Mouse (Mus musculus) adrenal gland, adult 8-10 months (tissue): ENCODE results near the gene Selenon. TPM values are rescaled to one million over a fixed set of nuclear protein-coding genes. Genes with fewer than 3 reads are reported as not detected.
"Not testable (repeated sequence)": the region's sequence is repeated elsewhere in the genome, so short reads cannot be mapped to it uniquely, and the experiment has no call there.

Source experiments
- DNase-seq: peaks from one replicate; pipeline ENCODE4 v3.0.0; 2022
- microRNA-seq, 2 experiments: library from miRNA; unstranded; fragments of <30 nt; microRNA quantifications; one replicate each; pipeline ENCODE4 v1.2.0; 2022
- total RNA-seq, 4 experiments: library from RNA; stranded (reverse); gene quantifications; 2 replicates each; pipeline ENCODE4 v1.2.4; 2022

Selenon gene
- total RNA-seq, 4 experiments from 2014 or later: 28.9 to 58.1 (median 44.4) TPM

GRCm38 (mm10) chr4:134505966-134506594 lies 45.9 kb downstream of the Selenon start:
- no peak for DNase-seq

- no peak for DNase-seq
Observed at GRCm38 (mm10) chr4:134505303-134505789, 46.6 kb downstream of the Selenon start.

- no peak for DNase-seq
Observed at GRCm38 (mm10) chr4:134503686-134504357, 48.1 kb downstream of the Selenon start.

- no peak for DNase-seq
Observed at GRCm38 (mm10) chr4:134501095-134501494, 50.9 kb downstream of the Selenon start.

- not testable (repeated sequence) for DNase-seq
Observed at GRCm38 (mm10) chr4:134498983-134499382, 53.0 kb downstream of the Selenon start.

- no peak for DNase-seq
Observed at GRCm38 (mm10) chr4:134497986-134498731, 53.8 kb downstream of the Selenon start.

GRCm38 (mm10) chr4:134497223-134497622 lies 54.7 kb downstream of the Selenon start:
- no peak for DNase-seq

GRCm38 (mm10) chr4:134496595-134497210 lies 55.3 kb downstream of the Selenon start, which contains the start of gene Paqr7:
Gene Paqr7 (plus strand): TSS chr4:134496697.
- peak; percentile 81 for DNase-seq

GRCm38 (mm10) chr4:134495546-134495923 lies 56.4 kb downstream of the Selenon start:
- no peak for DNase-seq

- DNase-seq: peak; percentile 61
Observed at GRCm38 (mm10) chr4:134494780-134495545, 57.0 kb downstream of the Selenon start.

- DNase-seq: not testable (repeated sequence)
Observed at GRCm38 (mm10) chr4:134494161-134494560, 57.8 kb downstream of the Selenon start.

- no peak for DNase-seq
Observed at GRCm38 (mm10) chr4:134491716-134492115, 60.2 kb downstream of the Selenon start.

GRCm38 (mm10) chr4:134489986-134490665 lies 61.8 kb downstream of the Selenon start:
- no peak for DNase-seq

GRCm38 (mm10) chr4:134488211-134488610 lies 63.8 kb downstream of the Selenon start:
- no peak for DNase-seq

Small RNA genes within 50 kb of the gene (microRNA-seq; reads per million reads assigned to microRNA genes)
- gene Mir6403: 0 reads per million in 2 experiments

Other genes with a start within 250 kb of the Selenon start
- gene Trim63, start 237.0 kb downstream of the Selenon start, total RNA-seq: not detected
- 100 to 1,000 TPM in 2 of 4 experiments, 10 to 100 TPM in 2; 29.5 to 113 (median 69.5) TPM for gene Slc30a2, start 209.0 kb downstream of the Selenon start, total RNA-seq
- gene Extl1, start 168.3 kb downstream of the Selenon start, total RNA-seq: 10 to 100 TPM in 2 of 4 experiments, 1 to 10 TPM in 2; 3.3 to 15.4 (median 9.4) TPM
- gene Pafah2, start 155.8 kb downstream of the Selenon start, total RNA-seq: 10 to 100 TPM; 13.9 to 21.7 (median 19.0) TPM
- gene Stmn1, start 83.8 kb downstream of the Selenon start, total RNA-seq: 10 to 100 TPM; 20.9 to 31.8 (median 30.0) TPM
- 10 to 100 TPM; 54.1 to 81.1 (median 71.3) TPM for gene Paqr7, start 55.5 kb downstream of the Selenon start, total RNA-seq
- 1 to 10 TPM in 3 of 4 experiments, under 1 TPM in 1; 0.66 to 2.4 (median 2.2) TPM for gene Aunip, start 41.2 kb downstream of the Selenon start, total RNA-seq
- 100 to 1,000 TPM; 125 to 174 (median 152) TPM for gene Mtfr1l, start 16.8 kb downstream of the Selenon start, total RNA-seq
- gene Man1c1, start 152.1 kb upstream of the Selenon start, total RNA-seq: 10 to 100 TPM; 15.3 to 41.3 (median 29.9) TPM
- 10 to 100 TPM; 46.7 to 49.4 (median 48.4) TPM for gene Ldlrap1, start 215.9 kb upstream of the Selenon start, total RNA-seq